Mouse (Mus musculus) MEL (cell line): ENCODE data around the gene Cyp2d11.

Experiments
- CTCF ChIP-seq, 3 experiments: IDR thresholded peaks in 2 of 3; conservative IDR thresholded peaks in 1 of 3; 2 replicates each; pipeline ENCODE4 v1.5.1; 2011 to 2012; ENCODE audit warnings: low read length in 3 of 3, low read depth in 2 of 3, mild to moderate bottlenecking in 2 of 3, improper control_type of control experiment in 1 of 3, inconsistent platforms in 1 of 3, mixed read lengths in 1 of 3, moderate library complexity in 1 of 3; ENCODE audit not compliant: control insufficient read depth in 1 of 3, insufficient read depth in 1 of 3, poor library complexity in 1 of 3, severe bottlenecking in 1 of 3
- E2F4 ChIP-seq: IDR thresholded peaks from 2 replicates; pipeline ENCODE4 v1.6.1; 2011; ENCODE audit warnings: low read depth, low read length, improper control_type of control experiment, borderline replicate concordance
- HCFC1 ChIP-seq: IDR thresholded peaks from 2 replicates; pipeline ENCODE4 v1.6.1; 2012; ENCODE audit warnings: low read depth, mild to moderate bottlenecking, inconsistent platforms, low read length, improper control_type of control experiment, moderate library complexity
- MAFK ChIP-seq: IDR thresholded peaks from 2 replicates; pipeline ENCODE4 v1.6.1; 2011; ENCODE audit warnings: low read depth, mild to moderate bottlenecking, low read length, improper control_type of control experiment, borderline replicate concordance
- MAZ ChIP-seq: IDR thresholded peaks from 2 replicates; pipeline ENCODE4 v1.6.1; 2012; ENCODE audit warnings: low read depth, mild to moderate bottlenecking, inconsistent platforms, low read length, improper control_type of control experiment
- NELFE ChIP-seq: IDR thresholded peaks from 2 replicates; pipeline ENCODE4 v1.6.1; 2011; ENCODE audit warnings: low read depth, low read length, improper control_type of control experiment
- POLR2A ChIP-seq, 2 experiments: IDR thresholded peaks; 2 replicates each; pipeline ENCODE4 v1.6.1; 2011 to 2012; ENCODE audit warnings: low read length in 2 of 2, mild to moderate bottlenecking in 2 of 2, control low read depth in 1 of 2, improper control_type of control experiment in 1 of 2, low read depth in 1 of 2, moderate library complexity in 1 of 2; ENCODE audit not compliant: control insufficient read depth in 1 of 2, insufficient read depth in 1 of 2, poor library complexity in 1 of 2
- POLR2AphosphoS2 ChIP-seq: IDR thresholded peaks from 2 replicates; pipeline ENCODE4 v1.6.1; 2011; ENCODE audit warnings: low read length, improper control_type of control experiment

- TF ChIP-seq MAZ (no peak), POLR2A (IDR thresholded peaks at IDR 0.05; ENCODE audit: control insufficient read depth in 1 of 2, insufficient read depth in 1 of 2, low read depth in 1 of 2, low read length in 2 of 2, poor library complexity in 1 of 2) (no peak), MAFK (no peak), CTCF (IDR thresholded peaks at IDR 0.05 in 2 of 3, conservative IDR thresholded peaks at IDR 0.05 in 1 of 3; ENCODE audit: control insufficient read depth in 1 of 3, insufficient read depth in 1 of 3, low read depth in 2 of 3, low read length in 3 of 3, poor library complexity in 1 of 3, severe bottlenecking in 1 of 3) (no peak), POLR2AphosphoS2 (no peak), HCFC1 (no peak), E2F4 (no peak), NELFE (no peak)
Measured at GRCm38 (mm10) chr15:82379871-82380713, 13.7 kb downstream of the Cyp2d11 start, which contains the start of gene Cyp2d22.
